Mouse (Mus musculus) embryonic facial prominence, embryonic 15.5 days (tissue): ENCODE results near the gene Lhx3. TPM values are rescaled to one million over a fixed set of nuclear protein-coding genes. Genes with fewer than 3 reads are reported as not detected.

ENCODE experiments used
- ATAC-seq: fragments of 200-750 bp; cut with Nextera tagmentation; 2 replicates; pipeline ENCODE4 v1.8.0; 2017; ENCODE audit warnings: low read depth, moderate TSS enrichment; ENCODE audit not compliant: insufficient number of reproducible peaks, low FRiP score, low TSS enrichment
- H3K27ac ChIP-seq: fragments of 300-500 bp; sonication (generic); replicated peaks from 2 replicates; pipeline ENCODE4 v1.5.1; 2015; ENCODE audit warnings: mild to moderate bottlenecking, inconsistent platforms
- H3K27me3 ChIP-seq: fragments of 300-500 bp; sonication (generic); 2 replicates; pipeline ENCODE4 v1.6.1; 2015; ENCODE audit warnings: inconsistent platforms
- H3K36me3 ChIP-seq: fragments of 300-500 bp; sonication (generic); 2 replicates; pipeline ENCODE4 v1.6.1; 2015; ENCODE audit warnings: mild to moderate bottlenecking, inconsistent platforms
- H3K4me1 ChIP-seq: fragments of 300-500 bp; sonication (generic); 2 replicates; pipeline ENCODE4 v1.6.1; 2015; ENCODE audit warnings: inconsistent platforms
- H3K4me2 ChIP-seq: fragments of 300-500 bp; sonication (generic); replicated peaks from 2 replicates; pipeline ENCODE4 v1.6.1; 2015; ENCODE audit warnings: mild to moderate bottlenecking, inconsistent platforms
- H3K4me3 ChIP-seq: fragments of 300-500 bp; sonication (generic); replicated peaks from 2 replicates; pipeline ENCODE4 v1.5.1; 2015; ENCODE audit warnings: mild to moderate bottlenecking, inconsistent platforms
- H3K9ac ChIP-seq: fragments of 300-500 bp; sonication (generic); 2 replicates; pipeline ENCODE4 v1.6.1; 2015; ENCODE audit warnings: inconsistent platforms
- H3K9me3 ChIP-seq: fragments of 300-500 bp; sonication (generic); replicated peaks from 2 replicates; pipeline ENCODE4 v1.6.1; 2016; ENCODE audit warnings: inconsistent platforms
- WGBS: fragments of 180-500 bp; shearing (Covaris S2); methylation state at CpG from one replicate; pipeline ENCODE4 v1.1.7; 2015; 5-methylcytosine and 5-hydroxymethylcytosine counted together
- polyA plus RNA-seq: library from polyadenylated mRNA; unstranded; fragments of >200 nt; fragmentation: Nextera tagmentation; extraction: Ambion mirVana; gene quantifications from 2 replicates; pipeline ENCODE4 v1.2.1, GENCODE M21; 2015

The Lhx3 gene
- polyA plus RNA-seq, 1 experiment from 2014 or later, result 1.3 TPM

GRCm38 (mm10) chr2:26168843-26169579, 39.1 kb downstream of the Lhx3 start:
- WGBS, result 26% methylated on average over 11 of the region's 11 CpGs
- no peak overlapping the region for H3K4me2 ChIP-seq
- H3K36me3 ChIP-seq, result no peaks in the 10 kb centered on the region
- H3K9me3 ChIP-seq, result no peaks in the 10 kb centered on the region
- no peak overlapping the region for H3K9ac ChIP-seq
- H3K4me1 ChIP-seq, result no peaks in the 10 kb centered on the region
- ATAC-seq, result peak; percentile 34
- H3K27ac ChIP-seq, result no peak overlapping the region
- H3K4me3 ChIP-seq, result no peak overlapping the region
- 0 out of 2 replicates have a peak, but pooled peaks cover 3% of the 10 kb centered on the region for H3K27me3 ChIP-seq

- Histone ChIP-seq H3K4me1 (no peaks in the 10 kb centered on the region), H3K4me3 (no peak overlapping the region), H3K27me3 (0 out of 2 replicates have a peak, but pooled peaks cover 3% of the 10 kb centered on the region), H3K9me3 (no peaks in the 10 kb centered on the region), H3K9ac (no peak overlapping the region), H3K4me2 (no peak overlapping the region), H3K27ac (no peak overlapping the region), H3K36me3 (no peaks in the 10 kb centered on the region)
- WGBS, result 55% methylated on average over 3 of the region's 3 CpGs
- no peak for ATAC-seq
Observed at GRCm38 (mm10) chr2:26166890-26167289, 41.2 kb downstream of the Lhx3 start.

GRCm38 (mm10) chr2:26158064-26158463, 50.0 kb downstream of the Lhx3 start:
- Histone ChIP-seq H3K27me3 (no peaks in the 10 kb centered on the region), H3K4me2 (no peak overlapping the region), H3K9ac (no peak overlapping the region), H3K9me3 (no peaks in the 10 kb centered on the region), H3K36me3 (no peaks in the 10 kb centered on the region), H3K27ac (no peak overlapping the region), H3K4me3 (no peak overlapping the region), H3K4me1 (0 out of 2 replicates have a peak, but pooled peaks cover 4% of the 10 kb centered on the region)
- 78% methylated on average over 9 of the region's 9 CpGs for WGBS
- ATAC-seq, result no peak

- no peaks in the 10 kb centered on the region for H3K27me3 ChIP-seq
- no peak overlapping the region for H3K4me3 ChIP-seq
- H3K27ac ChIP-seq, result no peak overlapping the region
- 0 out of 2 replicates have a peak, but pooled peaks cover 4% of the 10 kb centered on the region for H3K4me1 ChIP-seq
- H3K4me2 ChIP-seq, result no peak overlapping the region
- no peaks in the 10 kb centered on the region for H3K9me3 ChIP-seq
- ATAC-seq, result no peak
- no peak overlapping the region for H3K9ac ChIP-seq
- H3K36me3 ChIP-seq, result no peaks in the 10 kb centered on the region
- 60% methylated on average over 10 of the region's 10 CpGs for WGBS
Observed at GRCm38 (mm10) chr2:26156191-26156977, 51.7 kb downstream of the Lhx3 start.

GRCm38 (mm10) chr2:26155737-26156136, 52.4 kb downstream of the Lhx3 start:
- no peak; the same call in 1 of the 2 replicates for ATAC-seq

GRCm38 (mm10) chr2:26154586-26154985, 53.5 kb downstream of the Lhx3 start:
- Histone ChIP-seq H3K4me1 (0 out of 2 replicates have a peak, but pooled peaks cover 4% of the 10 kb centered on the region), H3K4me2 (no peak overlapping the region), H3K9me3 (no peaks in the 10 kb centered on the region), H3K27ac (no peak overlapping the region), H3K27me3 (no peaks in the 10 kb centered on the region), H3K4me3 (no peak overlapping the region), H3K9ac (no peak overlapping the region), H3K36me3 (no peaks in the 10 kb centered on the region)
- WGBS, result 62% methylated on average over 5 of the region's 5 CpGs
- no peak for ATAC-seq

More at GRCm38 (mm10) chr2:26155737-26156136, 52.4 kb downstream of the Lhx3 start:
- WGBS, result 63% methylated on average over 3 of the region's 3 CpGs
- H3K9me3 ChIP-seq, result no peaks in the 10 kb centered on the region
- no peaks in the 10 kb centered on the region for H3K27me3 ChIP-seq
- no peak overlapping the region for H3K9ac ChIP-seq
- no peak overlapping the region for H3K4me3 ChIP-seq
- H3K27ac ChIP-seq, result no peak overlapping the region
- no peaks in the 10 kb centered on the region for H3K36me3 ChIP-seq
- H3K4me2 ChIP-seq, result no peak overlapping the region
- H3K4me1 ChIP-seq, result 0 out of 2 replicates have a peak, but pooled peaks cover 4% of the 10 kb centered on the region

- Histone ChIP-seq H3K27ac (no peak overlapping the region), H3K4me2 (no peak overlapping the region), H3K9ac (no peak overlapping the region), H3K4me3 (no peak overlapping the region), H3K36me3 (no peaks in the 10 kb centered on the region), H3K9me3 (no peaks in the 10 kb centered on the region), H3K27me3 (no peaks in the 10 kb centered on the region), H3K4me1 (0 out of 2 replicates have a peak, but pooled peaks cover 4% of the 10 kb centered on the region)
- ATAC-seq, result peak; percentile 36; the same call in 1 of the 2 replicates
- WGBS, result 9% methylated on average over 4 of the region's 4 CpGs
Observed at GRCm38 (mm10) chr2:26153909-26154340, 54.2 kb downstream of the Lhx3 start.

- Histone ChIP-seq H3K27me3 (no peaks in the 10 kb centered on the region), H3K4me1 (peaks cover 4% of the 10 kb centered on the region; the same call in 1 of the 2 replicates), H3K27ac (no peak overlapping the region), H3K4me2 (no peak overlapping the region), H3K9me3 (no peaks in the 10 kb centered on the region), H3K9ac (no peak overlapping the region), H3K4me3 (no peak overlapping the region), H3K36me3 (no peaks in the 10 kb centered on the region)
- no peak for ATAC-seq
- 36% methylated on average over 4 of the region's 4 CpGs for WGBS
Observed at GRCm38 (mm10) chr2:26153295-26153694, 54.8 kb downstream of the Lhx3 start.

Other genes starting within 250 kb of the Lhx3 start
- 15.1 and 19.5 TPM in 2 replicates for gene Camsap1, start 225.0 kb downstream of the Lhx3 start, polyA plus RNA-seq
- 93.8 and 97.1 TPM in 2 replicates for gene Ubac1, start 186.5 kb downstream of the Lhx3 start, polyA plus RNA-seq
- gene Nacc2, start 85.1 kb downstream of the Lhx3 start, polyA plus RNA-seq, result 7.9 and 9.0 TPM in 2 replicates
- gene Qsox2, start 29.2 kb upstream of the Lhx3 start, polyA plus RNA-seq, result 21.7 and 22.1 TPM in 2 replicates
- 0.70 and 1.1 TPM in 2 replicates for gene Ccdc187, start 86.3 kb upstream of the Lhx3 start, polyA plus RNA-seq
- 52.0 and 52.1 TPM in 2 replicates for gene Gpsm1, start 107.2 kb upstream of the Lhx3 start, polyA plus RNA-seq
- 30.2 and 31.9 TPM in 2 replicates for gene Dnlz, start 143.8 kb upstream of the Lhx3 start, polyA plus RNA-seq
- gene Card9, start 152.6 kb upstream of the Lhx3 start, polyA plus RNA-seq, result 0.84 and 1.7 TPM in 2 replicates
- gene Snapc4, start 172.4 kb upstream of the Lhx3 start, polyA plus RNA-seq, result 25.3 and 30.2 TPM in 2 replicates
- gene Entr1, start 181.0 kb upstream of the Lhx3 start, polyA plus RNA-seq, result 120 and 141 TPM in 2 replicates
- 90.4 and 92.6 TPM in 2 replicates for gene Pmpca, start 181.1 kb upstream of the Lhx3 start, polyA plus RNA-seq
- gene Inpp5e, start 200.9 kb upstream of the Lhx3 start, polyA plus RNA-seq, result 23.2 and 25.1 TPM in 2 replicates
- 25.9 and 27.0 TPM in 2 replicates for gene Sec16a, start 236.9 kb upstream of the Lhx3 start, polyA plus RNA-seq